Mouse (Mus musculus): ENCODE measurements around the gene 4930512M02Rik.
"Not testable (repeated sequence)": the region's sequence is repeated elsewhere in the genome, so short reads cannot be mapped to it uniquely, and the experiment has no call there.

4930512M02Rik gene

GRCm38 (mm10) chr11:11627735-11628134 lies at the start of gene 4930512M02Rik:
Gene 4930512M02Rik, minus strand, starts transcription at chr11:11627835.
- not testable (repeated sequence) for DNase-seq

GRCm38 (mm10) chr11:11677165-11677564 lies 49.5 kb upstream of the 4930512M02Rik start:
- DNase-seq: no peak

GRCm38 (mm10) chr11:11676068-11676741 lies 48.6 kb upstream of the 4930512M02Rik start:
- no peak for DNase-seq

GRCm38 (mm10) chr11:11675063-11675462 lies 47.4 kb upstream of the 4930512M02Rik start:
- DNase-seq: no peak

DNA sequence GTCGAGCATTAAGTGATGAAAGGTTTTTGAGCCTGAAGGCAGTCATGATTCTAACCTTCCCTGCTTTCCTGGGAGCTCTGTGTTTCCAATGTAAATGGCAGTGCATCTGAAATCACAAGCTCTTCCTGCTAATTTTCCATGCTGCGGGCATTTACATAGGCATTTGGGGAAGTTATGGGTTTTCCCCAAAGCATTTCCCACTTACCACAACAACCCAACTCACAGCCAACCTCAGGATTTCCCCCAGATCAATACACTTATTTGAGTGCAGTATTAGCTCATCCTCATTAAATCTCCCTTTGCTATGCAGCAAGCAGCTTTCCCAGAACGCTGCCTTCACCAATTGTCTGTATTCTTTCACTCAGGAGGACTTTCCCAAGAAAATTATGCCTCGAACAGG lies 45.3 kb upstream of the 4930512M02Rik start:
- DNase-seq: no peak

- no peak for DNase-seq
These were observed 40.3 kb upstream of the 4930512M02Rik start for GRCm38 (mm10) chr11:11667922-11668290.

- no peak for DNase-seq
These were observed 39.8 kb upstream of the 4930512M02Rik start for GRCm38 (mm10) chr11:11667254-11667921.

GRCm38 (mm10) chr11:11660651-11661050 lies 33.0 kb upstream of the 4930512M02Rik start:
- DNase-seq: no peak

DNA sequence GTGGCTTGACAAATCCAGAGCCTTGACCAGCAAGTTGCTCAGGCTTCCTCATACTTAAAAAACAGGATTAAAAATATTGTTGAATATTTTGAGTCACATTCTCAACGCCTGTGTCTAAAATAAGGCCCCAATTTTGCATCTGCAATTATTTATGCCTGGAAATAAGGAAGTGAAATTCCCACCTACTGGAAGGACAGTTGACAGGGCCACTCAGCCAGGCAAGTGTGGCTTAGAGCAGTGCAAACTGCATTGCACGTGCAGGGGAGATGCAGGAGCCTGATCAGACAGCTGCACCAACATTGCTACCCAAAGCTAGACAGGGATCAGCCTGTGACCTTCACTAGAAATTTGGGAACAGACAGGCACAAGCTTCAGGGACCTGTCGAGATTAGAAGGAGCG lies 31.2 kb upstream of the 4930512M02Rik start:
- DNase-seq: no peak

DNA sequence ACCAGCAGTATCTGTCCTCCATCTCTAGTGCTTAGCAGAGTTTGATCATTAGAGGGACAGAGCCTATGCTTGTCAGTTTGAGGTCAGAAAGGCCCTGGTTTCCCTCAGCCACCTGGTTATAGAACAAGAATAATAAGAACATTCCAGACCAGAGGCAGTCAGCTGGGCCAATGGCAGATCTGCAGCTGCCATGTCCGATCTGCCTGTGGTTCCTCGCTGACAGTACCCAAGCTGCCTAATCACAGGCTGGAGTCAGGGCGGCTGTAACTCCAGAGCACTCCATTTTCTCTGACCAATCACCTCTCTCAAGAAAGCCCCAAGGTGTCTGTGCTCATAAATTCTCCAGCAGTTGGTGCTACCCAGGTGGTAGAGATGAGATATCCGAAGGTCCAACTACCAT lies 30.0 kb upstream of the 4930512M02Rik start:
- DNase-seq: no peak

- peak in 1 of 2 experiments; percentile 15 for DNase-seq
These were observed 29.4 kb upstream of the 4930512M02Rik start for GRCm38 (mm10) chr11:11656995-11657530.

GRCm38 (mm10) chr11:11656388-11656787 lies 28.8 kb upstream of the 4930512M02Rik start:
- DNase-seq: no peak

DNA sequence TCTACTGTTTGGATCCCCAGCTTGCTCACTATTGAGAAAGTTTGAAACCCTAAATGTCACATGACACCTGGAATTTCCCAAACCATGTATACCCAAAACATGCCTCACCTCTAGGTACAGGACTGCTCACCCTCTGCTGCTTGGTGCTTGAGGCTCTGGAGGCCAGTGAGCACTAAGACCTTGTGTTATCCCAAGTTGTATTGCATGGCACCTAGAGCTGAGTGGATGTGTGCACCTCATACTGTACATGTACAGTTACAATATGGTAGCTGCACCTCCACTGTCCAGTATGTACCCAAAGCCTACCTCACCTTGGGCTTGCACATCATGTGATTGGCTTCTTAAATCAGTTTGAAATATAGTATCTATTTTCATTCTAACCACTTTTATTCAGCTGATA lies 16.7 kb upstream of the 4930512M02Rik start:
- no peak for DNase-seq

GRCm38 (mm10) chr11:11624073-11624705 lies 3.4 kb downstream of the 4930512M02Rik start:
- no peak for DNase-seq

GRCm38 (mm10) chr11:11609243-11609642 lies 18.4 kb downstream of the 4930512M02Rik start:
- no peak for DNase-seq

- DNase-seq: no peak
These were observed 40.3 kb downstream of the 4930512M02Rik start for GRCm38 (mm10) chr11:11587327-11587726.

DNA sequence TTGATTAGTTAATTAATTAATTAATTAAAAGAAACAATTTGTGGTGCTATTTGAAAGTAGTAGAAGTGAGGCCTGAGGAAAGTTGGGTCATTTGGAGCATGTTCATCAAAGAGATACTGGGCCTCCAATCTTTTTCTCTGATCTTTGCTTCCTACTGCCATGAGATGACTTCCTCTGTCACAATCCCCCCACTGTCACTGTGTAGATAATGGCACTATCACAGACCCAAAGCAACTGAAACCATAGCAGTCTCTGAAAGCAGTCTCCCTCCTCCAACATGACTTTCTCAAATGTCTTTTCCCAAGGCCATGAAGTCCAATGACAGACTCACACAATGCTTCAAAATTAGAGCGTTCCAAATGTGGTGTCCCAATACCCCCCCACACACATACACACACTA lies 41.2 kb downstream of the 4930512M02Rik start:
- no peak for DNase-seq

GRCm38 (mm10) chr11:11573691-11574090 lies 53.9 kb downstream of the 4930512M02Rik start:
- DNase-seq: peak in 1 of 2 experiments; percentile 43

DNA sequence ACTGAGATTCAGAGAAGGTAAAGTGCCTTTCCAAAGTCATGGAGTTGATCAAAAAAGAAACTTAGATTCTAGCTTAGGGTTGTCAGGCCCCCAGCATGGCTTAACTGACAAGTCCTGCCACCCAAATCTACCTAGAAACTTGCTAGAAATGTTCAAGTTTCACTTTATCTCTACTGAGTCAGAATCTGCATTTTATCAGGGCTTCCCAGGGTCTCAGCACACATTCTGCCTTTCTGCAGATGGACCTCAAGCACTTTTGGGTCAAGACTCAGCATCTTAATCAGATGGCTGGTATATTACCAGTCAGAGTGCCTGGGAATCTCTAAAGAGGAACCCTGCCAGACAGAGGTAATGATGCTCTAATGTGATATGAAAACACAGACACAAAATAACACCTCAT lies 56.9 kb downstream of the 4930512M02Rik start:
- DNase-seq: no peak

DNA sequence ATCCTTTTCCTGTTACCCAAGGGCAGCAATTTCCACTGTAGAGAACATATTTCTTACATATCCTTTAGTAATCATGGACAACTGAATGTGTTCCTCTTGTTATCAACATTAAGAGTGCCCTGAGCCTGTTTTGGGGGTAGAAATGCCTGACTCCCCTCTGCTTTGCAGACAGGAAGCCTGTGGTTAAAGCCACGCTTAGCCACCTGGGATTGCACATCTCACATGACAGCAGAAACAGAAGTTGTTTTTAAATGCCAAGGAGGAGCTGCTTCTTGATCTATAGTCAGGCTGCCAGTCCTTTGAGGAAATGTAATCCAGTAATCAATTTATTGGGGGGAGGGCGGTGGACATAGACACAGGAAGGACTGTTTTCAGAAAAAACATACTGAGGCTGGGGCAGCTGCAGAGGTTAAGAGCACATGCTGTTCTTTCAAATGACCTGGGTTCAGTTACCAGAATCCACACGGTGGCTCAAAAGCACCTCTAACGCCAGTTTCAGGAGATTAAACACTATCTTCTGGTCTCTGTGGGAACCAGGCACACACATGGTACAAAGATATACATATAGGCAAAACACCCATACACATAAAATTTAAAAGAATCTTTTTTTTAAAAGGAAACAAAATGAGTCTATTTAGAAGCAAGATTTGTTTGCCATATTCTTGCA lies 58.0 kb downstream of the 4930512M02Rik start:
- no peak for DNase-seq

GRCm38 (mm10) chr11:11568033-11568432 lies 59.6 kb downstream of the 4930512M02Rik start:
- DNase-seq: no peak

DNA sequence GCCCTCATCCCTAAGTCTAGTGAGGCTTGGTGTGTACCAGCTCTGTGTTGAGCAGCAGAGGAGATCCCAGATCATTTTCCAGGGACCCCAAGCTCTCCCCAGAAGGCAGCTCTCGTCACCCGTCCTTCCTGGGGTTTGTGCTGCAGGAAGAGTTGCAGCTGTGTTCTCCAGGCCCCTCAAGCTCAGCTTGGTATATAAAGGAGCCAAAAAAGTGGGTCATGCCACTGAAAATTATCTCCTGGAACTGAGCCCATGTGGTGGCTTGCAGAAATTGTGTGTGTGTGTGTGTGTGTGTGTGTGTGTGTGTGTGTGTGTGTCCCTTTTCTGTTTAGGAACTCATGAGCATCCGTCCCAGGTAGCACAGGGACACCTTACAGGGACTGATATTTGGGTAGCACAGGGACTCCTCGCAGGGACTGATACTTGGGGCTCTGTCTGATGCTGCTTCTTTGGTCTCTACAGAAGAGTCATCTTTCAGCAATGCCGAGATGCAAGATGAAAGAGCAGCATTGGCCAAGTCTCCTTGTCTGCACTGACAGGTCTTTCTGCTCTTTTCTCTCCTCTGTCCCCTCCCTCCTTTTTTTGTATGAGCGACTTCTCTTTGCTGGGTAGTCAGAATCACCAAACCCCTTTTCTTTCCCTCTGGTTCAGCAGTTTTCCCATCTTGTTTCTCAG lies 62.4 kb downstream of the 4930512M02Rik start:
- DNase-seq: no peak
